Mouse (Mus musculus): ENCODE measurements around the gene Myo10.

The Myo10 gene

GRCm38 (mm10) chr15:25611178-25611577, 11.1 kb upstream of the Myo10 start:
- DNase-seq (ENCODE audit: low spot score in 2 of 2): no peak

GRCm38 (mm10) chr15:25620560-25620959, 1.8 kb upstream of the Myo10 start:
- DNase-seq (ENCODE audit: low spot score in 2 of 2): no peak

- DNase-seq (ENCODE audit: low spot score in 2 of 2): no peak
Measured at GRCm38 (mm10) chr15:25621351-25622199, 750 bp upstream of the Myo10 start.

GRCm38 (mm10) chr15:25622867-25623471, 644 bp downstream of the Myo10 start:
- peak; percentile 8 to 24 for DNase-seq (ENCODE audit: low spot score in 2 of 2)

GRCm38 (mm10) chr15:25623556-25624180, 1.3 kb downstream of the Myo10 start:
- DNase-seq (ENCODE audit: low spot score in 2 of 2): no peak

- peak; percentile 37 to 53 for DNase-seq (ENCODE audit: low spot score in 2 of 2)
Measured at GRCm38 (mm10) chr15:25624263-25624662, 1.9 kb downstream of the Myo10 start.

- no peak for DNase-seq (ENCODE audit: low spot score in 2 of 2)
Measured at GRCm38 (mm10) chr15:25625471-25625870, 3.1 kb downstream of the Myo10 start.

GRCm38 (mm10) chr15:25627012-25627411, 4.7 kb downstream of the Myo10 start:
- no peak for DNase-seq (ENCODE audit: low spot score in 2 of 2)

- no peak for DNase-seq (ENCODE audit: low spot score in 2 of 2)
Measured at GRCm38 (mm10) chr15:25628251-25628650, 5.9 kb downstream of the Myo10 start.

- DNase-seq (ENCODE audit: low spot score in 2 of 2): no peak
Measured at GRCm38 (mm10) chr15:25630716-25631115, 8.4 kb downstream of the Myo10 start.

GRCm38 (mm10) chr15:25631332-25631731, 9.0 kb downstream of the Myo10 start:
- DNase-seq (ENCODE audit: low spot score in 2 of 2): no peak

GRCm38 (mm10) chr15:25632902-25633301, 10.6 kb downstream of the Myo10 start:
- no peak for DNase-seq (ENCODE audit: low spot score in 2 of 2)

- no peak for DNase-seq (ENCODE audit: low spot score in 2 of 2)
Measured at GRCm38 (mm10) chr15:25633674-25634340, 11.5 kb downstream of the Myo10 start.

GRCm38 (mm10) chr15:25637727-25638126, 15.4 kb downstream of the Myo10 start:
- DNase-seq (ENCODE audit: low spot score in 2 of 2): no peak

GRCm38 (mm10) chr15:25639217-25639616, 16.9 kb downstream of the Myo10 start:
- DNase-seq (ENCODE audit: low spot score in 2 of 2): no peak

- DNase-seq (ENCODE audit: low spot score in 2 of 2): no peak
Measured at GRCm38 (mm10) chr15:25640840-25641752, 18.8 kb downstream of the Myo10 start.

- no peak for DNase-seq (ENCODE audit: low spot score in 2 of 2)
Measured at GRCm38 (mm10) chr15:25642214-25643058, 20.1 kb downstream of the Myo10 start.

- DNase-seq (ENCODE audit: low spot score in 2 of 2): no peak
Measured at GRCm38 (mm10) chr15:25645862-25646261, 23.5 kb downstream of the Myo10 start.

- no peak for DNase-seq (ENCODE audit: low spot score in 2 of 2)
Measured at GRCm38 (mm10) chr15:25648287-25648686, 26.0 kb downstream of the Myo10 start.

GRCm38 (mm10) chr15:25650371-25650770, 28.0 kb downstream of the Myo10 start:
- no peak for DNase-seq (ENCODE audit: low spot score in 2 of 2)

Data from natural killer cell, adult 2 months (primary cell).